Mouse (Mus musculus): ENCODE results near the gene Mylk.
"Not testable (repeated sequence)": the region's sequence is repeated elsewhere in the genome, so short reads cannot be mapped to it uniquely, and the experiment has no call there.

Gene Mylk

GRCm38 (mm10) chr16:34745065-34745585 is at the start of gene Mylk:
TSS of gene Mylk (plus strand) at chr16:34745210.
- no peak for DNase-seq (ENCODE audit: extremely low read depth, insufficient read length, low spot score)

GRCm38 (mm10) chr16:34698721-34699120 is 46.3 kb upstream of the Mylk start:
- DNase-seq (ENCODE audit: extremely low read depth, insufficient read length, low spot score), result not testable (repeated sequence)

GRCm38 (mm10) chr16:34700165-34700827 is 44.7 kb upstream of the Mylk start:
- DNase-seq (ENCODE audit: extremely low read depth, insufficient read length, low spot score), result peak; percentile 59

GRCm38 (mm10) chr16:34700828-34701216 is 44.2 kb upstream of the Mylk start:
- no peak for DNase-seq (ENCODE audit: extremely low read depth, insufficient read length, low spot score)

DNA sequence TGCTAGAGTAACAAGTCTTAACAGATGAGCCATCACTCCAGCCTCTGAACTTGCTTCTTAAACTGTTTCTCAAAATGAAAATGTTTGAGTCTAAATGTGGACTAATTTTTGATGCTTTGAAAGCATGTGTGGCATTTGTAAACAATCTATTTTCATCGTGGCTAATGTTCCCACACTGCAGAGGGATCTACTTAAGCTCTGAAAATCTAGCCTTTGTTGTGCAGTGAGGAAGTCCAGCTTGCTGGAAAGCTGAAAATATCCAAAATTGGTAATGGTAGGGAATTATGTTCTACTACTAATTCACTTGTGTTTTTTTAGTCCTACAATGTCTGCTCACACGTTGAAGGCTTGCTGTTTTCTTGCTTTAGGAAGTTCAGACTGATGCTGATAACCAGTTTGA is 39.0 kb upstream of the Mylk start:
- no peak for DNase-seq (ENCODE audit: extremely low read depth, insufficient read length, low spot score)

- DNase-seq (ENCODE audit: extremely low read depth, insufficient read length, low spot score), result no peak
Observed at GRCm38 (mm10) chr16:34706487-34706946, 38.5 kb upstream of the Mylk start.

- peak; percentile 4 for DNase-seq (ENCODE audit: extremely low read depth, insufficient read length, low spot score)
Observed at GRCm38 (mm10) chr16:34711481-34711880, 33.5 kb upstream of the Mylk start.

- DNase-seq (ENCODE audit: extremely low read depth, insufficient read length, low spot score), result no peak
Observed at GRCm38 (mm10) chr16:34725156-34725555, 19.9 kb upstream of the Mylk start.

GRCm38 (mm10) chr16:34728610-34729009 is 16.4 kb upstream of the Mylk start:
- DNase-seq (ENCODE audit: extremely low read depth, insufficient read length, low spot score), result not testable (repeated sequence)

GRCm38 (mm10) chr16:34729371-34729770 is 15.6 kb upstream of the Mylk start:
- DNase-seq (ENCODE audit: extremely low read depth, insufficient read length, low spot score), result no peak

- no peak for DNase-seq (ENCODE audit: extremely low read depth, insufficient read length, low spot score)
Observed at GRCm38 (mm10) chr16:34738656-34739233, 6.3 kb upstream of the Mylk start.

GRCm38 (mm10) chr16:34742930-34743329 is 2.1 kb upstream of the Mylk start:
- DNase-seq (ENCODE audit: extremely low read depth, insufficient read length, low spot score), result no peak

DNA sequence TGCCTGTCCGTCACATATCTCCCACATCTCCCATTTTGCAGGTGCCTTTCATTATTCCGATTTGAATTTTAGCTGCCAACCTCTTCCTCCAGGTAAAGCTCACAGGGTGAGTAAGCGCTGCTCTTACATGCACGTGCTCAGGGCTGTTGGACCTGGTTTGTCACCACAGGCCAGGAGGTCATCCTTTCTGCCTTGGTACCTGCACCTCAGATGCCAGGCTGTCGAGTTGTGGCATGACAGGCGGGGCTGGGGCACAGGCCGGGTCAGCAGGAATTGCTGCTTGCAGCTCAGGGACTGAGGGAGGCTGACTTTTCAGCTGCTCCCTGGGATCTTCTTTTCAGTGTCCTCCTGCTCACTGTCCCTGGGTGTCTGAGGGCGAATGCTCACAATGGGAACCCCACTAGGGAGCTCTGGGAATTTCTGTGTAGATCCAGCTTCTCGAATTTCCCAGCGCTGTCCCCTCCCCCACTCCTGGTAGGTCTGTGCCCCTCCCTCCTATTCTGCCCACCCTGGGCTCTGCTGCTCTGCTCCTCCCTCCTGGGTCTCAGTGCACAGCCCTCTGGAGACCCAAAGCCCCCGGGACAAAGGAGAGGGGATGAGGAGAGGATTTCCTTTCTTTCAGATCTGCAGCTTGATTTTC is 3.2 kb downstream of the Mylk start:
- no peak for DNase-seq (ENCODE audit: extremely low read depth, insufficient read length, low spot score)

- no peak for DNase-seq (ENCODE audit: extremely low read depth, insufficient read length, low spot score)
Observed at GRCm38 (mm10) chr16:34749536-34749935, 4.5 kb downstream of the Mylk start.

DNA sequence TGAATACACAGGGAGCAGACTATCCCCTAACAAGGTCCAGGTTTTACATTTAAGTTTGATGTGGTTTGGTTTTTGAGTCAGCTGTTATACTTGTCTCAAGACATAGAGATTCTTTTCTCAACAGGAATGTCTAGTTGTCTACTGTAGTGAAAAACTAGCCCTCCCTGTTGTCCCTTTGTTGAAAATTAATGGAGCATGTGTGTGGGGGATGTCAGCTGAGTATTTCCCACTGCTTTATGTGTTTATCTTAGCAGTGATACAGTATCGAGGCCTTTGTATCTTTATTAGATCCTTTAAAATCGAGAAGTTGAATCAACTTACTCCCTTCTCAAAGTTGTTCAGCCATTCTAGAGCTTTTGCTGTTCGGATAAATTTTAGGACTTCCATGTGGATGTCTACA is 7.0 kb downstream of the Mylk start:
- no peak for DNase-seq (ENCODE audit: extremely low read depth, insufficient read length, low spot score)

GRCm38 (mm10) chr16:34752977-34753376 is 8.0 kb downstream of the Mylk start:
- DNase-seq (ENCODE audit: extremely low read depth, insufficient read length, low spot score), result no peak

GRCm38 (mm10) chr16:34756991-34757390 is 12.0 kb downstream of the Mylk start:
- no peak for DNase-seq (ENCODE audit: extremely low read depth, insufficient read length, low spot score)

DNA sequence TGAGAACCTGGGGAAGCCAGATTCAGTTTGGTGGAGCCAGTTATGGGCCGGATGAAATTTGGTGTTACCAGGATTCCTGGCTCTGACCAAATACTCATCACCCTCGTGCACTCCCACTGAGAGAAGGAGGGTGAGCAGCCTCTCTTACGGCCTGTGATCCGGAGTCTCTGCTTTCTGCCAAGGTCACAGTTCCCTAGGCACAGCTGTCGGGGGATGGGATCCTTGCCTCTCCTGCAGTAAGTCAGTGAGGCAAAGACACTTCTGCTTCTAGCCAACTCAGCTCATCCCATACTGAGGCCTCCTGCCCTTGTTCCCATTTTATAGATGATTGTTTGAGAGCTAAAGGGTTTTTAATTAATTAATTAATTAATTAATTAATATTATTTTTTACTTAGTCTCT is 13.2 kb downstream of the Mylk start:
- DNase-seq (ENCODE audit: extremely low read depth, insufficient read length, low spot score), result no peak

GRCm38 (mm10) chr16:34763959-34764591 is 19.1 kb downstream of the Mylk start:
- no peak for DNase-seq (ENCODE audit: extremely low read depth, insufficient read length, low spot score)

GRCm38 (mm10) chr16:34765666-34766065 is 20.7 kb downstream of the Mylk start:
- DNase-seq (ENCODE audit: extremely low read depth, insufficient read length, low spot score), result no peak

GRCm38 (mm10) chr16:34766193-34766592 is 21.2 kb downstream of the Mylk start:
- no peak for DNase-seq (ENCODE audit: extremely low read depth, insufficient read length, low spot score)

Data from 3134 (cell line).